Mouse (Mus musculus) liver, postnatal 0 days (tissue): ENCODE data around the gene Slc38a11.

Experiments used
- CTCF ChIP-seq: sonication (generic); IDR thresholded peaks from 2 replicates; pipeline ENCODE4 v1.5.1; 2016; ENCODE audit warnings: antibody characterized with exemption, low read depth
- EP300 ChIP-seq: IDR thresholded peaks from 2 replicates; pipeline ENCODE4 v1.6.1; 2016; ENCODE audit warnings: antibody characterized with exemption, low read depth, mild to moderate bottlenecking

DNA sequence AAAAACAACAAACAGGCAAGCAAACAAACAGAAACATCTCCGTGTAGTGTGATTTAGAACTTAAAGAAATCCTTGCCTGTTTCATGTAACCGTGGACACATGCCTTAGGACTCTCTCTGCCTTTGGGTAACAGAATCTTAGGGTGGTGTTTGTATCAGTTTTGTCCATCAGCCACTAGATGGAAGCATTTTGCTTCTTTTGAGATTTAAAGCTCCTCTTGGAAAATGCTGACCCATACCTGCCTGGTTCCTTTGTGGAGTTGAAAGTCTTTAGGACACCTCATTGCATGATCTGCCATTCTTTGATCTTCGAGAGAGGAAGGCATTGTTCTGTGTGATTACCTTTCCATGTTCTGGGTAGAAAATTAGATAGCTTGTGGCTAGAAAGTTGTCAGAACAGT is 32.3 kb upstream of the Slc38a11 start:
- TF ChIP-seq EP300, result no peak
- TF ChIP-seq CTCF, result peak; percentile 66
